Mouse (Mus musculus) spleen, adult 2 months (tissue): ENCODE data around the gene Tal1.

Experiments
- CTCF ChIP-seq: fragments of 200-500 bp; IDR thresholded peaks from 2 replicates; pipeline ENCODE4 v1.5.1; 2011; ENCODE audit warnings: mild to moderate bottlenecking, inconsistent platforms; ENCODE audit not compliant: insufficient read depth, insufficient read length, insufficient replicate concordance; ENCODE audit errors: extremely low read depth
- POLR2A ChIP-seq: fragments of 200-500 bp; IDR thresholded peaks from 2 replicates; pipeline ENCODE4 v1.6.1; 2011; ENCODE audit warnings: low read depth, low read length, inconsistent platforms

DNA sequence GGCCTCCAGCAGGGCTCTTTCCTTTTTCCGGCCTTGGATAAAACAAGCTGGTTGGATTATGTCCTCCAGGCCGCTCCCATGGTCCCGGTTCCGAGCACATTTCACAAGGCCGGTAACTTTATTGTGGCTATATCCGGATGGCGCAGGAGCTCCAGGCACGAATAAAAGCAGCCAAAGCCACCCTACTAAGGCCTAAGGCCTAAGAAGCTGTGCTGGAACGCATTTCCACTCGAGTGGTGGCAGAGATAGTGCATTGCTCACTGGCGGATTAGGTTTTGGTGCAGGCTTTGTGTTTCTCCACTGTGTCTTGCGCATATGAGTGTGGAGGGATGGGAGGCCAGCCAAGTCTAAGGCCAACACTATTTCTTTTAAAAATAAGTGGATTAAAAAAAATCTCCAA is 3.6 kb downstream of the Tal1 start:
- no peak for TF ChIP-seq POLR2A
- TF ChIP-seq CTCF = no peak
